Mouse (Mus musculus) urinary bladder, postnatal 4 days (tissue): ENCODE data around the gene Naa80.
"Not testable (repeated sequence)": the region's sequence is repeated elsewhere in the genome, so short reads cannot be mapped to it uniquely, and the experiment has no call there.

ENCODE experiments used
- DNase-seq, 2 experiments: peaks; one replicate each; pipeline ENCODE4 v3.0.0; 2021 to 2022; ENCODE audit warnings: low spot score in 2 of 2

Gene Naa80

DNA sequence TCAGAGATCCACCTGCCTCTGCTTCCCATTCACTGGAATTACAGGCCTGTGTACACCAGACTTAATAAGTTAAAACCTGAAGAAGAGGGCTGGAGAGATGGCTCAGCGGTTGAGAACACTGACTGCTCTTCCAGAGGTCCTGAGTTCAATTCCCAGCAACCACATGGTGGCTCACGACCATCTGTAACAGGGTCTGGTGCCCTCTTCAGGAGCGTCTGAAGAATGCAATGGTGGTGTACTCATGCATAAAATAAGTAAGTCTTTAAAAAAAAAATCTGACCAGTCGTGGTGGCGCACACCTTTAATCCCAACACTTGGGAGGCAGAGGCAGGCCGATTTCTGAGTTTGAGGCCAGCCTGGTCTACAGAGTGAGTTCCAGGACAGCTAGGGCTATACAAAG is 4.9 kb upstream of the Naa80 start:
- DNase-seq, result not testable (repeated sequence)

DNA sequence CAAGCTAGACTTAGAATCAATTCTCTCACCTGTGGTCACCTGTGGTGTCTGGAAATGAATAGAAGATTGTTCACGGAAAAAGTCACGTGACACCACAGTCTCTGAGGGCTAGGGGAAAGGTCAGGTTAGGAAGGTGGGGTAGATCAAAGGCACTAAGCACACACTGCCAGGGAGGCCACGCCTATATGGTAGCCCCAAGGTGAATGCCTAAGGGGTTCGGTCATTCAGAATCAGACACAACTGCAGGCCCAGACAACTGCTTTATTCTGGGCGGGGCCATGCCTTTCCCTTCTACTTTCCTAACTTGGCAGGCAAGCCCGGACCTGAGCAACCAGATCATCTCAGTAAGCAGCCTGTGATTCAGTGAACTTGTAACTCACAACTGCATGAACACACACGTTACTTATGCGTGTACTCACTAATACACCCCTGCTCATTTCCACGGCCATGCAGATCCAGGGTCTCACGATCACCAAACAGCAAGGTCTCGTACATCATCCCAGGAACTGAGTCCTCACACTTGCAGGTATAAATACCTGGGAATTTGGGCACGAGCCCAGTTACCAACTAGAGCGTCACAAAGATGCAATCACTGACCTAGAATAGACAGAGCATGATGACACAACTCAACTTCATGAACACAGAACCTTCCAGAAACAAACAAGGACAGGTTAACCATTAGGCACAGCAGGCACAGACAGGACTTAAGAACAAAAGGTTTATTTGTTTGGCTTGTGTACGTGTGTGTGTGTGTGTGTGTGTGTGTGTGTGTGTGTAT is 2.9 kb upstream of the Naa80 start:
- peak in 1 of 2 experiments; percentile 58 for DNase-seq

DNA sequence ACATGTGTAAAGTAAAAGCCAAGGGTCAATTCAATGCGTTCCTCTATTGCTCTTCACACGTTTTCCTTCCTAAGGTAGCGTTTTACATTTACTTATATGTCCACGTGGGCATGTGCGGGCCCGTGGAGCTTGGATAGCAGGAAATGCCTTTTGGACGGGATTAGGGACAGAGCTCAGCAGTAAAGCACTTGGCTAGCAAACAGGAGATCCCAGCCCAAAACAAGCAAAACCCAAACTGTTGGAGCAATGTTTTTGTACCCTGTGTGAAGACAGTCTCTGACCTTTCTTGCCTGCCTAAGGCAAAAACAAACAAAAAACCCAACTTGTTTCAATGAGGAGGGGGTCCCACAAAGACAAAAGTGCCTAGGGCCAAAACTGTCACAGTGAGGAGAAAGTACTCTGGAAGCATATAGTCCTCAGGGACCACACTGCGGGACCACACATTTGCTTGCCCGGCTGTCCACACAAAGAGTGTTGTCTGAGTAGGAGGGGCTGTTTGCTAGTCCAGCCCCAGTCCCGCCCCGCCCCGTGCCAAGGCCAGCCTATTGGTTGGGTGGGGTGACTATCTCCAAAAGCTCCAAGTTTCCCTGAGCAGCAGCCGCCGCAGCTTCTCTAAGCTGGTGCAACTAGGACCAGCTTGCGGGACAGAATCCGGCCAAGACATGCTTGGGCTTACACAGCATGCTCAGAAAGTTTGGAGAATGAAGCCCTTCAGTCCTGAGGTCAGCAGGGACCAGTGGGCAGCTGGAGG is 2.2 kb upstream of the Naa80 start, which contains the start of gene Hyal1:
Gene Hyal1, plus strand, starts transcription at position 571 of the 751 bp plus-strand sequence.
- DNase-seq, result peak; percentile 83 to 88

DNA sequence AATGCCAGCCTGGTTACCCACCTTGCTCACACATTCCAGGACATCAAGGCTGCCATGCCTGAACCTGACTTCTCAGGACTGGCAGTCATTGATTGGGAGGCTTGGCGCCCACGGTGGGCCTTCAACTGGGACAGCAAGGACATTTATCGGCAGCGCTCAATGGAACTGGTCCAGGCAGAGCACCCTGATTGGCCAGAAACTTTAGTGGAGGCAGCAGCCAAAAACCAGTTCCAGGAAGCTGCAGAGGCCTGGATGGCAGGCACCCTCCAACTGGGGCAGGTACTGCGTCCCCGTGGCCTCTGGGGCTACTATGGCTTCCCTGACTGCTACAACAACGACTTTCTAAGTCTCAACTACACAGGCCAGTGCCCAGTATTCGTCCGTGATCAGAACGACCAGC is 816 bp upstream of the Naa80 start:
- DNase-seq, result no peak

DNA sequence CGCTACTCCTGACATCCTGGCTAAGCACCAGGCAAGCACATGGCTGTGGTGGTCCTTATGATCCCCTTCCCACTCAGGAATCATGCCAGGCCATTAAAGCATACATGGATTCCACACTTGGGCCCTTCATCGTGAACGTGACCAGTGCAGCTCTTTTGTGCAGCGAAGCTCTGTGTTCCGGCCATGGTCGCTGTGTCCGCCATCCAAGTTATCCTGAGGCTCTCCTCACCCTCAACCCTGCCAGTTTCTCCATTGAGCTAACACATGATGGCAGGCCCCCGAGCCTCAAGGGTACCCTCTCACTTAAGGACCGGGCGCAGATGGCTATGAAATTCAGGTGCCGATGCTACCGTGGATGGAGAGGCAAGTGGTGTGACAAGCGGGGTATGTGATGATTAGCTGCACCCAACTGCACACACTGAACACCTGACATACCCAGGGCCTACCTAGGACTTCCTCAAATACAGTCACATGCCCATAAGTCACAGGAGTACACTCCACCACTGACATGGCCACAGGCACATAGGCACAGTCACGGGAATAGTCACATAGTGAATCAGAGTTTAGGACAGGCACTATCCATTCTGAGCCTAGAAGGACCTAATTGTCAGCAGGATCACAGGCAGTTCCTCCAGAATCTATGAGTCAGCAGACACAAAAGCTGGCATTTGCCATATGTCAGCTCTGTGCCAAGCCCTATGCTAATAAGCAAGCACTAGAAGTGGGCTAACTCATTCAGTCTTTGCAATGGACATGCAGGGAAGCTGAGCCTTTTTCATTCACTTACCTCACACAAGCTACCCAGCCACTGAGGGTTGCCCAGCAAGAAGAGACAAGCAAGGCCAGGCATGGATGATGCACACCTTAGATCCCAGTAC is 575 bp downstream of the Naa80 start:
- no peak for DNase-seq

DNA sequence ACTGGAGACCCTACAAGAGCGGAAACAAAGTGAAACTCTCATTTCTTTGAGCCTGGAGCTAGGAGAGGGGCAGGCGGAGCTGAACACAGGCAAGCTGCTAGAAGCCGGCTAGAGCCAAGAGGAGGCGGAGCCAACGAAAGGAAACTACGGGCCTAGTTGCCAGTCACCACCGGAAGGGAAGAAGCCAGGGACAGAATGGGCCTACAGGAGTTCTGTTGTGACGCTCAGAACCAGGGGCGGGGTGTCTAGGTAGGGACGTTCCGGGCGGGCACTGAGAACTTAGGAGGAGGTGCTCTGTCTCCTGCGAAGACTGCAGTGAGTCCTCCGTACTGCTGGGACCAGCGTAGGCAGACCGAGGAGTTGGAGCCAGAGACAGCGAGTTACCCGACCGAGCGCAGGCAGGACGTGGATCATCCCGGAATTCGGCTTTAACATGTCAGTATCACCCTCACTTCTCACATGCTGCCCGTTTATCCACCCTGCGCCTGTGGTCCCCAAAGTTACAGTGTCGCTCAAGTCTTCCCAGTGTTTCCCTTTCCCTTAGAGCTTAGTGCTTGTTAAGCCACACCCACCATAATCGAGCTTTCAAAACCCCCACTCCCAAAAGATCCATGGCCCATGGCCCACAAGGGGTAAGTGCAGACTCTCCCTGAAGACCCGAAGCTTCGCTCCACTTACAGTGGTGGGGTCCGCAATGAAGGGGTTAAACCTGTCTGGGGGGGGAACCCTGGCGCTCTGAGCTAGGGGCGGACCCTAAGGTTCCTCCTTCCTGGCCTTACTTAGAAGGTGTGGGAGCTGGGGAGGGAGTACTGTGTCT is 2.0 kb downstream of the Naa80 start, which contains the start of gene Hyal3:
Gene Hyal3, plus strand, starts transcription at position 318 of the 817 bp plus-strand sequence.
- DNase-seq, result peak; percentile 87 to 91

DNA sequence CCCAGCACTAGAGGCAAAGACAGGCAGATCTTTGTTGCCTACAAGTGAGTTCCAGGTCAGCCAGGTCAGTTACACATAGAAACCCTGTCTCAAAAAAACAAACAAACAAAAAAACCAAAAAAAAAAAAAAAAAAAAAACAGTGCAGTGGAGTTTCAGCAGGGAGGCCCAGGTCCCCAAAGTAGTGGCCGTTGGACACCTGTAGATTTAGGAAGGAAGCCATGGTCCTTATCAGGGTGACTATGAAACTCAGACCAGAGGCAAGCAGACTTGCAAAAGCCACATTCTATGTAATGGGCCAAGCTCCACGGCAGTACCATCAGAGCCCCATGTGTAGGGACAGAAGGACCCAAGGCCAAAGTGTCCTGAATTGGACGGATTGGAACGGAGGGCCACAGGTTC is 2.9 kb downstream of the Naa80 start:
- DNase-seq, result no peak

DNA sequence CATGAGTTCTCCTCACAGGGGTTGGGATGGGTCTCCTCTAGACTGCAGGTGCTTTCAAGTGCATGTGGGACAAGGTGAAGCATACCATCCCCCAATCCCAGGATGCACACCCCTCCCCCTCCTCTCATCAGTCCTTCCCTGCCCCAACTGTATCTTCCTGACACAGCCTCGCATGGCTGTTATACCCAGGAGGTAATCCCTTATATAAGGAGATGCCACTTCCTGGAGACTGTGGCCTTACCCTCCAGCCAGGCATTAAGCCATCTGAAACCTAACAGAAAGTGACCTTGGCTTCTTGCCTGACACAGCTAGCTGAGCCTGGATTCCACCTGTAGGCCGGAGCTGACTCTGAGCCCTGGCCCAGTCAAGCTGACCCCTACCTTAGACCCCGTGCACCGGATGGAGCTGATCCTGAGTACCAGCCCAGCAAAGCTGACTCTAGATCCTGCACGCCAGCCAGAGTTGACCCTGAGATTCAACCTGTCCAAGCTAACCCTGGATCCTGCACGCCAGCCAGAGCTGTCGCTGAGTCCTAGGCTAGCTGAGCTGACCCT is 3.9 kb downstream of the Naa80 start:
- DNase-seq, result no peak

DNA sequence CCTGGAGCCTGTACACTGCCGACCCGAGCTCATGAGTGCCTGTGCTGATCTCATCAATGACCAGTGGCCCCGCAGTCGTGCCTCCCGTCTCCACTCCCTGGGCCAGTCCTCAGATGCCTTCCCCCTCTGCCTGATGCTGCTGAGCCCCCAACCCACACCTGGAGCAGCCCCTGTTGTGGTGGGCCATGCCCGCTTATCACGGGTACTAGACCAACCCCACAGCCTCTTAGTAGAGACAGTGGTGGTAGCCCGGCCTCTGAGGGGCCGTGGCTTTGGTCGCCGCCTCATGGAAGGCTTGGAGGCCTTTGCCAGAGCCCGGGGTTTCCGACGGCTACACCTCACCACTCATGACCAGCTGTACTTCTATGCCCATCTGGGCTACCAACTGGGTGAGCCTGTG is 4.5 kb downstream of the Naa80 start:
- no peak for DNase-seq

DNA sequence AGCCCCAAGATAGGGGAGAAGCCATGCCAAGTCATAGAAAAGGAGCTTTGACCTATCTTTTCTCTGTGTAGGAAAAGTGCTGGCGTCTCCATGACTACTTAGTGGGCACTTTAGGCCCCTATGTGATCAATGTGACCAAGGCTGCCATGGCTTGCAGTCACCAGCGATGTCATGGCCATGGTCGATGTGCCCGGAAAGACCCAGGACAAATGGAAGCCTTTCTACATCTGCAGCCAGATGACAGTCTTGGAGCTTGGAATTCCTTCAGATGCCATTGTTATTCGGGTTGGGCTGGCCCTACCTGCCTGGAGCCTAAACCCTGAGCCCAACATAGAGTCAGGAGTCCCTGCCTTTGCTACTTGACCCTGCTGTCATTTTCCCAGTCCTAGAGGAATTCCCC is 7.8 kb downstream of the Naa80 start:
- no peak for DNase-seq

DNA sequence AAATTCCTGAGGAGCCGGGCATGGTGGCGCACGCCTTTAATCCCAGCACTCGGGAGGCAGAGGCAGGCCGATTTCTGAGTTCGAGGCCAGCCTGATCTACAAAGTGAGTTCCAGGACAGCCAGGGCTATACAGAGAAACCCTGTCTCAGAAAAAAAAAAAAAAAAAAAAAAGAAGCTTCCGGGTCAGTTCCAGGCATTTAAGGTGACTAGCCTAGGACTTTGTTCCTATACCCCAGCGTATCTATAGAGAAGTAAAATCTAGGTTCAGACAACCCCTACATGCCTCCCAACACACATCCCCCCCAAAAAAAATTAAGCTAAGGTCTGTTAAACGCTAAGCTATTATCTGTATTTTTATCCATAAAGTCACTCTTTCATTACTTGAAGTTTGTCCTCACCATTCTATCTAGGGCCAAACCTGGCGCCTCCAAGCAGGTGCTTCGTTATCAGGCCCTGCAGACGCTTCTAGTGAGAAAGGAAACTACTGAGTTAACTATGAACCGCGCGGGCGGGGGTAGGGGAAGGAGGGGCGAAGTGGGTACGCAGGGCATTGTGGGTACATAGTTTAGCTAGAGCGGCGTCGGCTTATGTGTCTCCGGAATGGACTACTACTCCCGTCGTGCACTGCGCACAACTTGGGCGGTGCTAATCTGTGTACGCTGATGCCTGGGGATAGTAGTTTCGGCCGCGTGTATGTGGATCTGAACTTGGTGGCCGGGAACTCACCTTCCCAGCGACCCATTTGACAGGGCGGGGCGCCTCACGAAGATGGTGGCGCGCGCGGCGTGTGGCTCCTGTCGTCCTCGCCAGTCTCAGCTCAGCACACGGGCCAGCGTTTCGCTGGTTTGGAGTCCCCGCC is 8.5 kb downstream of the Naa80 start, which contains the start of gene Ifrd2:
Gene Ifrd2, plus strand, starts transcription at position 669 of the 859 bp plus-strand sequence.
- peak; percentile 92 to 94 for DNase-seq

DNA sequence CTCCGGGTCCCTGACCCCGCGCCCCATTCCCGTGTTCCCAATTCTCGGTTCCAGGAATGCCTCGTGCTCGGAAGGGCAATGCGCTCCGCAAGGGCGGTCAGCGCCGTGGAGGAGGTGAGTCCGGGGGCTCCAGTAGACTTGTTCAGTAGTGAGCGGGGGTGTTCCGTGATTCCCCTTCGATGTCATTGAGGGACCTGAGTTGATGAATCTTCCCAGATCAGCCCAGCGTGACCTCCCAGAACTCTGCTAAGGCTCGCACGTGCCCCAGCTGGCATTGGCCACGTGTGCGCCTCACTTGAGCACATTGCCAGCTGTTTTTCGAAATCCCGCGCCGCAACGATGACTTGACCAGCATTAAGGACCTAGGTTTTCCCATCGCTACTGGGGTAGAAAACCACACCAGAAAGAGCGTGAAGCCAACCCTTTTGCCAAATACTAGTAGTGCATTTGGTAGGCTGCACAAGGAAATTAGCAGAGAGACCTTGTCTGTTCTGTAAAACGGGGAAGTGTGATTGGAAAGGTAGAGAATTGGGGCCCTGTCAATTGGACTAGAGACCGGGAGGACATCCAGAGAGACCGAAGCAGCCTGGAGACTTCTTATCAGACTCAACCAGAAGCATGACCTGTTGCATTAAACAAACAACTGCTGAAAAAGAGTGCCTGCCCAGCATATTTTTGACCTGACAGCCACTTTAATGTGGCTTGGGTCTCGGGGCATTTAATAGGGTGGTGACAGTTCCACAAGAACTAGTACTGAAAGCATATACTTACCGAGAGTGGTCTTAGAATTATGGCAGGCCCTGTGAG is 9.3 kb downstream of the Naa80 start:
- DNase-seq, result no peak

DNA sequence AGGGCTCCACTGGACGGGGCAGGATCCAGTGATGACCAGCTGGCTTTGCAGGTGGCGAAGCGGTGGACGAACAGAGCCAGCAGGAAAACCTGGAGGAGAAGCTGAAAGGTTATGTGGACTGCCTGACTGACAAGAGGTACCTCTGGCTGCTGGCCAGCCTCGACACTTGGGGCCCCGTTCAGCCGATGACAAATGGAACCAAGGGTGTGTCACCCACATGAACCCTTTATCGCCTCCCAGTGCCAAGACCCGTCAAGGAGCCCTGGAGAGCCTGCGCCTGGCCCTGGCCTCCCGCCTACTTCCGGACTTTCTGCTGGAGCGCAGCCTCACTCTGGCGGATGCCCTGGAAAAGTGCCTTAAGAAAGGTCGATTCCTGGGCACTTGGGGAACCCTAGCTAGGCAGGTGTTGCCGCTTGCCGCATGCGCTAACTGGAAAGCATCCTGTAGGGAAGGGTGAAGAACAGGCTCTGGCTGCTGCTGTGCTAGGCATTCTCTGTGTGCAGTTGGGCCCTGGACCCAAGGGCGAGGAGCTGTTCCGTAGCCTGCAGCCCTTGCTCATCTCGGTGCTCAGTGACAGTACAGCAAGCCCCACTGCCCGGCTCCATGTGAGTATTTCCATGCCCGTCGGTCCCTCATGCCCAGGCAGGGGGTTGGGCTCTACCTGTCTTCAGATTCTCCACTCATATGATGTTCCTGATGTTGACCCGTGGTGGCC is 11.5 kb downstream of the Naa80 start:
- DNase-seq, result no peak

DNA sequence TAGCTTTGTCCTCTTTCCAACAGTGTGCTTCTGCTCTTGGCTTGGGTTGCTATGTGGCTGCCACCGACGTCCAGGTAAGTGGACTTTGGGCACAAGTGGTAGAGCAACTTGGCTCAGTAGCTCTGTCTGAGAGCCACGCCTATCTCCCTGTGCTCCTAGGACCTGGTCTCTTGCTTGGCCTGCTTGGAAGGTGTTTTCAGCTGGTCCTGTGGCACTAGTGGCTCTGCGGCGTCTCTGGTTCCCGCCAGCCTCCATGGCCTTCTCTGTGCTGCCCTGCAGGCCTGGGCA is 12.0 kb downstream of the Naa80 start:
- no peak for DNase-seq

DNA sequence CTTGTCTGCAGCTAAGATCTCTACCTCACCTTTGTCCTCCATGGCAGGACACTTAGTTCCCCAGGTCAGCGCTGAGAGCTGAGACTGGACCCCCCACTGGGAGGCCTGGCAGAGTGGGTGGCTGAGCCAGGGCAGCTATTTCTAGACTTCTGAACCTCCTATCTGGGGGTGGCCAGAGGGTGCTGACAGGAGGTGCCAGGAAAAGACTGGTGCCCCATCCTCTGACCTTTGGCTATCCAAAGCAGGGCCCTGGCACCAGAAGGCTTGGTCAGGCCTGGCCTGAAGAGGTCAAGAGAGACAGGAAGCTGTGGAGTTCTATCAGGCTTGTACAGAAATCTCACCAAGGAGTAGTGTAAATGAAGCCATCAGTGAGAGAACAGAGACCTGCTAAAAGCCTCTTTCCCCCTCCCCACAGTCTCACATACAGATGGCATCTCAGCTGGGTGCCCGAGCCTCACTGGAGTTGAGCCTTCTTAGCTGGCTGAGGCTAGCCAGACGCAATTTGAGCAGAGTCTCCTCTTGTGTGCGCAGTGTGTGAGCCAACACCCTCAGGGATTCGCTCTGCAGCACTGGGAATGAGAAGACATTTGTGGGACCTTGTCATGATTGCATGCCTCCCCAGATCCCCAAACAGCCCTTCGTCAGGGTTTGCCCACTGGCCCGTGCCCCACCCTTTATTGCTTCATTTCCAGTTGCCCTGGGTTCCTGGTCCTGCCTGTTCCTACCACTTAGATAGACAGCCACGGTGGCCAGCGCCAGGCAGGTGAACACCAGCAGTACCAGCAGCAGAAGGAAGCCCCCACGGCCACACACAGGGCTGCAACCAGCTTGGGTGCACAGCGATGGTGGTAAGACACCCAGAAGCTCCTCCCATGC is 14.7 kb downstream of the Naa80 start:
- DNase-seq, result no peak

DNA sequence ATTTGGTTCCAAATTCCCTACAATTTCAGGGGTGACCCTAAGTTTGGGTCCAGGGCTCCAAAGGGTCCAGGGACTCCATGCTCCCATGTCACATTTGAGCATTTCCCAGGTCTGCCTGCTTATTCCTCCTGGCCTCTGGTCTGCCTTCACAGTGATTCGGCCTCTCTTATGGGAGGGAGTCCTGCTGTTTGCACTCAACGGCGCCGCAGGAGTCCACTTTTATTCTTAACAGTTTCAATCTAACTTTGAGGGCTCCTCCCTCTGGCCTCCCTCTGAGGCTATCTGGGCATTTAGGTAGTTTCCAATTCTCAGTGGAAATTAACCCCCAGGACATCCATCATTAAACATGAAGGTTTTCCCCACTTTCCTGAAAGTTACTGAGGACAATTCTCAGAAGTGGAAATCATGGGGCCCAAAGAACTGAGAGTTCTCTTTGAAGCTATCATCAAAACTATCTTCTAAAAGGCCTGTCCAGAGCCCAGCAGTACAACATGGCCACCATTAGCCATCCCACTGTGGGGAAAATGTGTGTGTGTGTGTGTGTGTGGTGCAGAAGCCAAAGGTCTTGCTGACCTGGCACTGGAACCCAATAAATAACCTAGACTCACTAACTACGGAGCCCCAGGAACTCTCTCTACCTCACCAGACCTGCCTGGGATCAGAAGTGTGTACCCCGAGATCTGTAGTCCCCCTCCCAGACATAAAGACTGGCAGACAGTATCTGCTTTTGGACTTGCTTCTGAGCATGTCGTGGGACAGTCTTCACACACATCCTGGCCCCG is 15.8 kb downstream of the Naa80 start:
- no peak for DNase-seq
